Mouse (Mus musculus) embryo, embryonic 11.5 days (tissue): ENCODE measurements around the gene Tmbim1.
"Not testable (repeated sequence)": the region's sequence is repeated elsewhere in the genome, so short reads cannot be mapped to it uniquely, and the experiment has no call there.

Source experiments
- DNase-seq: peaks from one replicate; pipeline ENCODE4 v3.0.0-alpha.2; 2012; ENCODE audit warnings: low read depth, low spot score

Tmbim1 gene

DNA sequence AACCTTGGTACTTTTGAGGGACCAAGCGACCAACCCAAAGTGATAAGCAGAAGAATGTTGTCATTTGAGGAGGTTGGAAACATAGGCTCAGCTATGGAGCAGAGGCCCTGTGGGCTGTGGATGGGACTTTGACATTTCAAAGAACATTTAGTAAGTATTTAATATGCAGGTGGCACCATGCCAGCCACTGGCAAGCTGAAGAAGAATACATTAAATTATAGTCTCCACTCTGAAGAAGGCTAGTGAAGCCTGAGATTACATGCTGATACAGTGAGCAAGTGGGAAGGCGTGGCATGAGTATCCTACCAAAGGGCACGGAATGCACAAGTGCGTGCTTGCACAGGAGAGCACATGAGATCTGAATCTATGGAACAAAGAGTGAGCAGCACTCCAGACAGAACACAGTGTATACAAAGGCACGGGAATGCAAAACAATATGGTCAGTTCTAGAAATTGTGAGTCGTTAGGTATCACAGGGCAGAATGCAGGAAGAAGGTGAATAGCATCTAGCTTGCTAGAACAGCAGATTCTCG is 24.5 kb upstream of the Tmbim1 start:
- DNase-seq: no peak

DNA sequence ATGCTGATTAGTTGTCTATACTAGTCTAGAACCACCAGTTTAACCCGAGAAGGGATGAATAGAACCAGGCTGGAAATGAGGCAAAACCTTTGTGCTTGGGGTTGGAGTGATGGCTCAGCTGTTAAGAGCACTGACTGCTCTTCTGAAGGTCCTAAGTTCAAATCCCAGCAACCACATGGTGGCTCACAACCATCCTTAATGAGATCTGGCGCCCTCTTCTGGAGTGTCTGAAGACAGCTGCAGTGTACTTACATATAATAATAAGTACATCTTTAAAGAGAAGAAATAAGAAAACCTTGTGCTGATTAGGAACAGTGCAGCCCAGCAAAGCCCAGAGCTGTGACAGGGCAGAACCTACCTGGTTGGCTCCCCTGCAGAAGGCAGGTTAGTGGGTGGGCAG is 21.5 kb upstream of the Tmbim1 start:
- not testable (repeated sequence) for DNase-seq

DNA sequence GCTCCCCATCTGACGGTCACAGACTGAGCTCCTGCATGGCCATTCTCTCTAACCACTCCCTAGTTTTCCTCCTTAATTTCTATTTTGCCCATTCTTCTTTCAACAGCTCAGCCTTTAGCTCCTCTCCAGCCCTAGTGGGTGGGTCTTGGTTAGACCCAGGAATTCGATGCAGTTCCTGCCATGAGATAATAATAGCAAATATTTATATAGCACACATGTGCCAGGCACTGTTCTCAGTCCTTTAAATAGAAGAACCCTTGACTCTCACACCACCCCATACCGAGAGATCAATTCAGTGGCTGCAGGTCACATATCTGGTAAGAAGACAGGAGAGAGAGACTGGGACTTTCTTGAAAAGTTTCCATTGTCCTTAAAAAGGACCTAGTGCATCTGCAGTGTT is 16.0 kb upstream of the Tmbim1 start:
- no peak for DNase-seq

DNA sequence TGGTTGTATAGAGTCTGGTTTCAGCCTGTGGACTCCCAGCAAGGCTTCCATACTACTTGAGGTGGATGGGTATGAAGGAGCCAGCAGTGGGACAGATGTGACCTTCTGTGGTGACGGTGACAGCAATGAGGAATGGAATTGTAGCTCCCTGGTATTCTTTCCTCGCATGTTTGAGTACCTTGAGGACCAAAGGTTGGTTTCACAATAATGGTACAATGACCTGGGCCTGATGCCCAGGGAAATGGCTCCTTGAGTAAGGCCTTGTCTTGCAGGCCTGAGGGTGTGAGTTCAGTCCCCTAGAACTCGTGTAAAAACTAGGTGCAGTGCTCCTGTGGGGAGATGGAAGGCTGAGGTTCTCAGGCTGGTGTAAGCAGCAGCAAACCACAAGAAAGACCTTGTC is 13.3 kb upstream of the Tmbim1 start:
- DNase-seq: no peak

DNA sequence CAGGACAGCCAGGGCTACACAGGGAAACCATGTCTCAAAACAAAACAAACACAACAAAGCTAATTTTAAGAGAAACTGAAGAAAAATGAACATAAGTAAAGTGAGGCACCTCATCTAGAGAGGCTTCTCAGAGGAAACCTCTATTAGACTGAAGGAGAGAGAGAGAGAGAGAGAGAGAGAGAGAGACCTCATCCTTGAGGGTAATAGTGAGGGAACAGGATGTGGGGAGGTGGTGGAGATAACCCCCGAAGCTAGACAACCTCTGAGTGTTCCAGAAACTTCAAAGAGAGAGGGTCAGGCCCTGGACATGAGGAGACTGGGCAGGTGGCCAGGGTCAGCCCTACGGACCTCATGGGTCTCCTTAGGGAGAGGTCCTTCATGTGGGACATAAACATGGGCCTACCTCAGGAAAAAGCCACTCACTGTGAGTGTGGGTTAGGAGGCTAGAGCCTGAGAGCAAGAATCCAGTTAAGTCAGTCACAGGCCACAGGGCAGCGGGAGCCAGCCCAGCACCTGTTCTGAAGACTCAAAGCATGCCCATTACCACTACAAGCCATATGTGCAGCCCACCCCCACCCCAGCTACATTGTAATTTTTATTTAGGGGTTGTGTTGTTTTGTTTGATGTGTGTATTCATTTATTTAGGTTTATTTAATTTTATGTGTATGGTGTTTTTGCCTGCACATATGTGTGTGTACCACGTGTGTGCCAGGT is 10.8 kb upstream of the Tmbim1 start:
- no peak for DNase-seq

DNA sequence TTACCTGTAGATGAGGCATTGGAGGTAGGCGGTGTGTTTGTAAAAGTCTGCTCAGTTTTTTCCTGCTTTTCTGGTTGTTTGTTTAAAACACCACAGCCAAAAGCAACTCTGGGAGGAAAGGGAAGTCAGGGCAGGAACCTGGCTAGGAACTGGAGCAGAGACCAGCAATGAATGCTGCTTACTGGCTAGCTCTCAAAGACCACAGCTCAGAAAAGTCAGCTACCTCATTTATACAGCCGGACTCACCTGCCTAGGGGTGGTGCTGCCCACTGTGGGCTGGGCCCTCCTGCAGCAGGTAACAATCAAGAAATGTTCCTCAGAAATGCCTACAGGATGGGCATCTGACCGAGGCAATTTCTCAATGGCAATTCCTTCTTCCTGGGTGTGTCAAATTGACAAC is 9.4 kb upstream of the Tmbim1 start:
- DNase-seq: no peak

DNA sequence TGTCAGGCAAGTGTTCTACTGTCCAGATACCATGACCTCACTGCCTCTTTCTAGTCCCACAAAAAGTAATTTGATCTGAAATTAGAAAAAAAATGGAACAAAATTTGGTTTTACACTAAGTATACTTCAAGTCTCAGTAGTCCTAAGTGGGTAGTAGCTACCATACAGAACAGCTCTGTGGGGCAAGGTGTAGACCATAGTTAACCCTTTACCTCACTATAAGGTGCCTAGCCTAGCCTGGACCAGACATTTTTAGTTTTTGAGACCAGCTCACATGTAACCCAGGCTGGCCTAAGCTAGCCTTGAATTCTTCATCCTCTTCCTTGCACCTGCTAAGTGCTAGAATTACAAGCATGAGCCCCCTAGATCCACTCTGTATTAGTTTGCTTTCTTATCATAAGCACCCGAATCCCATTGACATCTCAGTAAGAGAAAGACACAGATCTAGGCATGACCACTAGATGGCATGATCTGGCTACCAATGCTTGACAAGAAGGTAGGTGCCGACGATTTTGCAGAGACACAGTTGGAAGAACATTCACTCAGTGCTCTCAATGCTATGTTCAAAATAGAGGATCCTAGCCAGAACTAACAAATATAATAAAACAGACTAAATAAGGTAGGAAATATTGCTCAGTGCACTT is 7.7 kb upstream of the Tmbim1 start:
- peak; percentile 61 for DNase-seq

DNA sequence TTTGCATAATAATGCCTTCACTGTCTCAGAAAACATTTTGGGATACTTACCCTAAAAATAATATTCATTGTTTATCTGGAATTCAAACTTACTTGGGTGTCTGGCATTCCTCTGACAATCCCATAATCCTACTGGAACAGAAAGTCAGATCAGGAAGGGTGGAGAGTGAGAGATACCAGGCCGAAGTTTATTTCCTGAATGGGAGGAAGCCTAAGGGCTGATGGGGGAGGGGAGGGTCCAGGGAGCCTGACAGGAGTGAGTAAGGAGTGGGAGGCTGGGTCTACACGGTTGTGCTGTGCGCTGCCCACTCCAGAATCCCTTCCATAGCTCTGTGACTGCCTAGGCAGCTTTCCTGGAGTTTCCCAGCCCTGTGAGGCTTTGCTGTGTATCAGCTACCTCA is 4.3 kb upstream of the Tmbim1 start:
- no peak for DNase-seq

DNA sequence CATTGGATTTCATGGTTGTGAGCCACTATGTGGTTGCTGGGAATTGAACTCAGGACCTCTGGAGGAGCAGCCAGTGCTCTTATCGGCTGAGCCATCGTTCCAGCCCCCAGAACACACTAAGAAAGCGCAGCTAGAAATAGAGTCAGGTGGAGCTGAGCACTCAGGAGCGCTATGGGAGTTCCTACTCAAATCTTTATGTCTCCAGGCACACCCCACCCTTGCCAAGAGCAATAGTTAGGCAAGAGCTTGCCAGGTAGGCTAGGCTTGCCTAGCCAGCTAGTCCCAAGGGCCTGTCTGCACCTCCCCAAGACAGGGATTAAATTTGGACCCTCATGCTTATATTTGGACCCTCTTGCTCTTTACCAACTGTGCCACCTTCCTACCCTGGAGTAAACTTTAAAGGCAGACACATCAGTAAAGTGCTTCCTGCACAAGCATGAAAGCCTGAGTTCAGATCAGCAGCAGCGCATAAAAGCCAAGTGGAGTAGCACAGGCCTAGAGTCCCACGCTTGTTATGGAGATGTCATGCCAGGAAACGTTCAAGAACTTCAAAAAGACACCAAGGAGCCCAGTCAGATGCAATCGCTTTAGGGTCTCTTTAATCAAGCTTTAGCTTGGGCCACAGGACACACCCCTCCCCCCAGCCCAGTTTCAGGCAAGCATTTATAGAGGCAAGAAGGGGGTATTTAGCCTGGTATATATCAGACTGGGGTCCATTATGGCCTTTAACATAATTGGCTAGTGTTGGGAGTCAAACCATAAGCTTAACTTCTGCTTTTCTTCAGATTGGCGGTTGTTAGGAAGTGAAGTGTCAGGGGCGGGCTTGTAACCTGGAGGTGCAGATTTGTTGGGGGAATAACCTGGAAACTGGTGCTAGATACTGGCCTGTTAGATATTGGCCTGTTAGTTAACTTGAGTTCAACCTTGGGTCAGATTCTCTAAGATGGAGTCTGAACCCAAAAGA is 2.9 kb upstream of the Tmbim1 start:
- no peak for DNase-seq

DNA sequence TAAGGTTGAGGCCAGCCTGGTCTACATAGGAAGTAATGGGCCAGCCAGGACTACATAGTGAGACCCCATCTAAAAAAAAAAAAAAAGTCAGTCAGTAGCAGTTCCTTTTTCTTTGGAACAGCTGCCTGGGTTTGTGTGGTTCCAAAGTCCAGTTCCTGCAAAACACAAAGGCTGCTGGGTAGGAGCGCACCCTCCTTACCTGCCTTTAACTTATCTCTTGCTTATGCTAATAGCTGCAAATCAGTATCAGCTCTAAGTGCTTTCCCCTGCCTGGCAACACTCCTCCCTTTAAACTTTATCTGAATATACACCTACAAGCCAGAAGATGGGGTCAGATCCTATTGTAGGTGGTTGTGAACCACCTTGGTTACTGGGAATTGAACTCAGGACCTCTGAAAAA is 1.7 kb upstream of the Tmbim1 start:
- DNase-seq: no peak

DNA sequence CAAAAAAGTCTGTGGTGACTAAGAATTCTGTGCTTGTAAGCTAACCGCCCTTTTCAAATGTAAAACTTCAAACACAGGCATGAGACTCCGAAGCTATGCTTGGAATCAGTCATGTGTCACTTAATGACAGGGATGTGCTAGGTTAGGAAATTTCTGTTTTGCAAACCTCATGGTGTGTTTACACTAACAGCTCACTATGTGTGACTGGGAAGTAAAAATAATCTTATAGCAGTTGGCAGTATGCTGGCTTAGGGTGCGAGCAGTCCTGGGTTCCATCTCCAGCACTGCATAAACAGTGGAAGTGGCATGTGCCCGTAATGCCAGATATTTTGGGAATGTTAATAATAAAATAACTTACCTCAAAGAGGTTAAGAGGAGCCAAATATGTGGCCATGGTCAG is 476 bp downstream of the Tmbim1 start:
- DNase-seq: no peak

DNA sequence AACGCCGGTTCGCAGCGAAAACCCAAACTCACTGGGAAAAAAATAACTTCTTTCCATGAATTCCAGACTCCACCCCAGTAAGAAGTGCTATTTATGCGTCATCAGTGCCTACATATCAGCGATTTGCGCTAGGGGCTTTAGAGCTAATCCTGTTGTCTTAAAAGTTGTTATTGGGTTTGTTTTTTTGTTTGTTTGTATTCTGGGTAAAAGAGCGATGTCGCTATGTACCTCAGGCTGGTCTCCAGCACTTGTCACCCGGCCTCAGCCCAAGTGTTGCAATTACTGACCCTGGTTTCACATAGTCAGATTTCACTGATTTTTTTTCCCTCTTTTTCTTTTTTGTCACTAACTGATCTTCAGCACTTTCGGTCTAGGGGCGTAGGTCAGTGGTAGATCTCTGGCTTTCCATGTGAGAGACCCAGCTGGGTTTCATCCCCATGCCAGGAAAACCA is 1.1 kb downstream of the Tmbim1 start:
- no peak for DNase-seq

DNA sequence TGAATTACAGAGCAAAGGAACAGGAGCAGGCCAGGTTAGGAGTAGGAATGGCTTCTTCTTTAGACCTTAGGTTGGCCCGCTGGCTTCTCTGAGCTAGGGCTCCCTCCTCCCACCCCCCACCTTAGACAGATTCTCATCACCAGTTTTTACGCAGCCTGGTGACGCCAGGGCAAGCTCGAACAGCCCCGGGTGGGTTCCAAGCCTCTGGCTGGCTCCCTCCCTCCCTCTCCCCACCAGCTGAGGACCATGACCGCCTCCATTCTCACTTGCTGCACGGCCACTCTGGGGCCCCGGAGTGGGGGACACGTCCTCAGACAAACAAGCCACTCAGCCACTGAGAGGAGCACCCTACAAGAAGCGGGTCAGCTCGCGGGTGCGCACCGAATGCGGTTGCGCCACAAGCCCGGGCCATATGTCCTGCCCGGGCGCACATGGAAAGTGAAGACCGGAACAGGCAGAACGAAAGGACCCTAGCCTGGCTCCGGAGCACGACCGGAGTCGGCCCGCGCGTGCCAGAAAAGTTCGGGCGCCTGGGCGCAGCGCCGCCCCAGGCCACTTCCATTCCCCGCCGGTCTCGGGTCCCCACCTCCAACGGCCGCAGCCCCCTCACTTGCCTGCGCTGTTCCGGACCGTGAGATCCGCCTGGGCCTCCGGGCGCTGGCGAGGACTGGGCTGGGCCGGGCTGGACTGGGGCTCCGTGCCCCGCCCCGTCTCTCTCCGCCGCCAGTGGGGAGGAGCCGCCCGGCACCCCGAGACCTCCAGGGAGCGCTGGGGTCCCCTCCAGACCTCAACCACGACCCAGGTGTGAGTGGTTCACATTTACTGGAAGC is 1.7 kb downstream of the Tmbim1 start:
- peak; percentile 30 for DNase-seq

DNA sequence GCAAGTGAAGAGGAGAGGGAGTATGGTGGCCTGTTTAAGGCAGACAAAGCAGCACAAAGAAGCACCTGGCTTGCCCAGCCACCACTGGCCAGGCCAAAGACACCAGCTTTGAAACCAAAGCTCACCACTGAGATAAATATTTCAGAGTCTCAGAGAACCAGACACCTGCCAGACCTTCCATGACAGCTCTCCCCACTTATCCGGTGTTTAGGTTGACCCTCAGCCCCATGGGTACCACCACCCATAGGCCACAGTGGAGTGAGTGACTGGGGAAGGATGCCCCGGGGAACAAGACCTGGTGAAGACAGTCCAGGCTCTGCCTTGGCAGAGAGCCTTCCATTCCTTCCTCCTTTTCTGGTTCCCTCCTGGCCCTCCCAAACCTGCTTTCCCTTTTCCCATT is 2.6 kb downstream of the Tmbim1 start:
- DNase-seq: no peak

DNA sequence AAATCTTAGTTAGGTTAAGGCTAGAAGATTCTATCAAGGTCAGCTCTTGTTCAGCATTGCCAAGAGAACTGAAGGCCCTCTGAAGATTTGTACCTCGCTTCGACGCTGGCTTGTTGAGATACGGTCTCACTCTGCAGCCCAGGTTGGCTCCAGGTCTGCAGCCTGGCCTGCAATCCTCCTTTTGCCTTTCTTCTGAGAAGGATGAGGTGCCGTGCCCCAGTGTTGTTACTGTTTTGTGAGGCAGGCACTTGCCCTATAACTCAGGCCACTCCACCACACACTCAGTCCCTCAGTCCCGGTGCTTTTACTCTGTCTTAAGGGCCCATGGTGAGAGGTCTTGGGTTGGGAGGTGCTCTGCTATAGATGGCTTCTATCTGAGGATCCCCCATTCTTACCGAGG is 3.2 kb downstream of the Tmbim1 start:
- no peak for DNase-seq

DNA sequence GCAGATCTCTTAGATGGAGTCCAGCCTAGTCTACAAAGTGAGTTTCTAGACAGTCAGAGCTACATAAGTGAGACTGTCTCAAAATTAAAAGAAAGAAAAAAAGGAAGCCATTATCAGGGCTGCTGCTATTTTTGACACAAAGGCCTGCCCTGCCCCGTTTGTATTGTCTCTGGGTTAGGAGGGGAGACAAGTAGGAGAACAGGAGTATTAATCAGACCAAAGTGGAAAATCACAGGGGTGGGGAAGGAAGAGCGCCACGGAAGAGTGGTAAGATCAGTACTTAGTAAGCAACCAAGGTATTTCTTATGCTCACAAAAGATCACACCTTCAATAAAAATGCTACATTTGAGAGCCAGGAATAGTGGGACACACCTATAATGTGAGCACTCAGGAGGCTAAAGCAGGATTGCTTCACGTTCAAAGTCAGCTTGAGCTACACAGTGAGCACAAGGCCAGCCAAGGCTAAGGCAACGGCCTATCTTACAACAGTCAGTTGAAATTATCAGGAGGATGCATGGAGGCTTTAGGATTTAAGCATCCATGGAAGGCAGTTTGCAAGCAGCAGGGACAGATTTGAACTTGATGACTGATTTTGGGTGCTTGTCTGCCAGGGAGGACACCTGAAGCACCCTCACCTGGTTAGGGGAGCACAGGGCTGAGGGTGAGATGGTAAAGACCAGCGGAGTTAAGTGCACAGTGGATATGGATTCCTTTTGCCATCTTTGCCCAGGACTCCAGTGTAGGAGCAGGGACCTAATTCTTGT is 4.9 kb downstream of the Tmbim1 start:
- no peak for DNase-seq

DNA sequence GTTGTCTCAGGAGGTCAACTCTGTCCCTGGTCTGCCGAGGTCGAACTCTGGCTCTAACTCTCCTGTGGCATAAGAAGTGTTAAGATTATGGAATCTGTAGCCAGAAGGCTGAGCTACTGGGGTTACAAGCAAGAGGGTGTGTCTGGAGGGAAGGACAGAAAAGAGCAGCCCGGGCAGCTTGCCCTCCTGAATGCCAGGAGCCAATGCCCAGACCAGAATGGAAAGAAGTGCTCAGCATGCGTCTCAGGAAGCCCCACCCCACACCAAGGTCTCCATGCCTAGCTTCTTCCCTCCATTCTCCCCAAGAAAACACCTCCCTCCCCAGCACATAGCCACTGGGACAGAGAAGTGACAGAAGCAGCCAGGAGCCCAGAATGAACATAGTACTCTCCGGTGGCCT is 6.4 kb downstream of the Tmbim1 start:
- DNase-seq: no peak

DNA sequence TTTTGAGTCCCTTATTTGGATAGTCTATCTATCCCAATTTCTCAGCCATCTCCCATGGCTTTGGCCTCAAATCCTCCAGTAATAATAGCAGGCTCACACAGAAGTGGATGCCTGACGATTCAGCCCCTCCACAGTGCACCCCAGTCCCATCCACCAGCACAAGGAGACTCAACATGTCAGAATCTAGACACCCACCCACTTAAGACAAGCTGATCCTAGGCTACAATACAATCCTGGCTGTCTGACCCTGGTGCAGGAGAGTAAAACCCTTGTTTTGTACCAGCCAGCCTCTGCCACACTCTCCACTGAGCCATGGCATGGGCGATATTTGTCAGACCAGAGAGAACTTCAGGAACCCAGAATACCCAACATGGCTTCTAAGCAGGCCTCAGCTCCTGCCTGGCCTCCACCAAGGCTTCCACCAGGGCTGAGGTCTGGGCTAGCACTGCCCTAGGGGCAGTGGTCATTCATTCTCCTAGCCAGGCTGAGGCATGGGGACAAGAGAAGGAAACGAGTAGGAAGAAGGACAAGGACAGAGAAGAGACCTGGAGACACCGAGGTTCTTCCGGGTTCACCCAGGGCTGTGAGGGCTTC is 7.2 kb downstream of the Tmbim1 start:
- no peak for DNase-seq

DNA sequence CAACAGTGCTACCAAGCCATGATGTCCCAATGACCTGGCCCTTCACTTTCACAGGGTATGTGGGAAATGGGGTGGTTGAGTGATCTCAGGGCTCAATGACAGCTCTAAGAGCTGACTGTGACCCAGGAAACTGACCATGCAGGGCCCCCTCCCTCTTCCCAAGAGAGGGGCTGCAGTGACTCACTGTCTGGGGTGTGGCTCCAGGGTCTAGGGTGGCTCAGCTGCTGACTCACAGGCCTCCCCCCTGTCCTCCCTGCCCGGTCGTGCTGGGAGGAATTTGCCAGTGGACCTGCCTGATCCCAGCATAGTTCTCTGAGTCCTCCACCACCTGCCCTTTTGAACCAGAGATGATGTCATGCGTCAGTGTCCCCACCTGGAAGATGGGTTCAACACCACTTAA is 8.2 kb downstream of the Tmbim1 start:
- DNase-seq: no peak

DNA sequence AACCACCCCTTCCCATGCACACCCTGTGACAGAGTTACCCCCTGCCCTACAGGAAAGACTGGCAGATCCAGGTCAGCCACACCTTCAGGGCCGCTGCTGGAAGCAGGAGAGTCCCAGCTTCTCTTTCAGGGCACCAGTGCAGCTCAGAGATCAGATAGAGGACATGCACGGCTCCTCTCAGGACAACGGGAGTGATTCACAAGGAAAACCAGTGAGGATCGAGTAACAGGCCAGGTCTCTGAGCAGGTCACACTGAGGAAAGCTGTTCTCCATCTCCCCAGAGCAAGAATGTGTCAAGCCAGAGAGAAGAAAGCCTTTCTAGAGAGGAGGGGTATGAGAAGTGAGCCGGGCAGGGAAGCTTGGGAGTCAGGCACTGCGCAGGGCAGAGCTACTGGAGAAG is 8.9 kb downstream of the Tmbim1 start:
- no peak for DNase-seq
